Mouse (Mus musculus): ENCODE data around the gene Ankrd13a. TPM values are rescaled to one million over a fixed set of nuclear protein-coding genes. Genes with fewer than 3 reads are reported as not detected.
"Not testable (repeated sequence)": the region's sequence is repeated elsewhere in the genome, so short reads cannot be mapped to it uniquely, and the experiment has no call there.

The Ankrd13a gene
- polyA plus RNA-seq, 1 experiment from 2014 or later, result 11.9 TPM

DNA sequence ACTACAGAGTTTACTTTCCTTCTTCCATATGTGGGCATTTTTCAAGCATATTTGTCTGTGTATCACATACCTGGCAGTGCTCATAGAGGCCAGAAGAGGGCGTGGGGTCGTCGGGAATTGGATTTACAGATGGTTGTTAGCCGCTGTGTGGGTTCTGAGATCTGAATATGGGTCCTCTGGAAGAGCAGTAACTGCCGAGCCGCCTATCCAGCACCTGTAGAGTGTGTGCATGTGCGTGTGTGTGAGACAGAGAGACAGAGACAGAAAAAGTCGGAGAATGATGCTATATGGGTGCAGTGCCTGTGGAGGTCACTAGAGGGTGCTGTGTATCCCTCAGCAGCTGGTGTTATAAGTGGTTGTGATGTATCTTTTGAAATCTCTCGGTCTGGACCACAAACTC lies 49.7 kb downstream of the Ankrd13a start:
- Histone ChIP-seq H3K4me2 (ENCODE audit: low read length) (no peak overlapping the region), H3K4me1 (ENCODE audit: control insufficient read depth, insufficient read depth, low read depth, low read length) (peaks cover 4% of the 10 kb centered on the region), H3K36me3 (ENCODE audit: control insufficient read depth, insufficient read depth, low read length) (peaks cover 3% of the 10 kb centered on the region; the same call in 1 of the 2 replicates), H3K27me3 (replicated peaks; ENCODE audit: control insufficient read depth, insufficient read depth, low read length) (no peaks in the 10 kb centered on the region), H3K9ac (ENCODE audit: low read depth, low read length) (no peak overlapping the region), H3K4me3 (ENCODE audit: low read length) (no peak overlapping the region; the same call in 1 of the 2 replicates), H3K9me3 (ENCODE audit: control insufficient read depth, low read length) (no peaks in the 10 kb centered on the region), H3K27ac (ENCODE audit: low read depth, low read length) (no peak overlapping the region)
- no peak for ATAC-seq
- 13% methylated on average over 9 of the region's 9 CpGs for WGBS

DNA sequence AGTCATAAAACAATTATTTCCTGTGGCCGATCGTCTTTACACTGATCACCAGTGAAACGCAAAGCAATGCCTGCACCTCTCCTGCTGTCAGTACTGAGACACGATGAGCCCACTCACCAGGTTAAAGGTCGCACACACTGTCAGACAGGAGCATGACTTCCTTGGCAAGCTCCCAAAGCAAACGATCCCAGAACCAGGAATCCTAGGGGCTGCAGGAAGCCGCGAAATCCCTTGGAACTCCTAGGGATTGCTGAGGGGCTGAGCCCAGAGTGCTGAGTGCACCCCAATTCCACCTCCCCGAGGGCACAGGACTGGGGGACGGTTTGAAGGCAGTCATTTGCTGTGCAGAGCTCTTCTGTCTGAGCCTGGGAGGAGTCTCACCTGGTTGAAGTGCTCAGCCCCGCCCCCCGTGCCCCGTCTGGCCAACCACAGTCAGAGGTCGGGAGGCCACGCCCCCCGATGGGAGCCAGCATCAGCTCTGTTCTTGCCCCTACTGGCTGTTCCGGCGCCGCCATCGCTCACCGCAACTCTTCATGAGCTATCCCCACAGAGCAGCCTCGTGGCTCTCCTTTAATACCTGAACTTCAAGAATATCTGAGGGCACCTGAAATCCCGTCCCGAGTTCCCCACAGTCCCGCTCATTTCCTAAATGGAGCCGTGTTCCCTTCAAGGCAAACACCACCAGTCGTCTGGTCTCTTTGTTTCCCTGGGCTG lies 51.7 kb downstream of the Ankrd13a start:
- no peaks in the 10 kb centered on the region for H3K36me3 ChIP-seq (ENCODE audit: control insufficient read depth, insufficient read depth, low read length)
- H3K9ac ChIP-seq (ENCODE audit: low read depth, low read length), result peak overlapping the region; percentile 55
- H3K27me3 ChIP-seq (replicated peaks; ENCODE audit: control insufficient read depth, insufficient read depth, low read length), result no peaks in the 10 kb centered on the region
- peak; percentile 78 for ATAC-seq
- WGBS, result 8% methylated on average over 26 of the region's 27 CpGs
- H3K27ac ChIP-seq (ENCODE audit: low read depth, low read length), result peak overlapping the region; percentile 68
- H3K4me3 ChIP-seq (ENCODE audit: low read length), result peak overlapping the region; percentile 41
- H3K4me2 ChIP-seq (ENCODE audit: low read length), result peak overlapping the region; percentile 76
- H3K9me3 ChIP-seq (ENCODE audit: control insufficient read depth, low read length), result no peaks in the 10 kb centered on the region
- H3K4me1 ChIP-seq (ENCODE audit: control insufficient read depth, insufficient read depth, low read depth, low read length), result peaks cover 4% of the 10 kb centered on the region

DNA sequence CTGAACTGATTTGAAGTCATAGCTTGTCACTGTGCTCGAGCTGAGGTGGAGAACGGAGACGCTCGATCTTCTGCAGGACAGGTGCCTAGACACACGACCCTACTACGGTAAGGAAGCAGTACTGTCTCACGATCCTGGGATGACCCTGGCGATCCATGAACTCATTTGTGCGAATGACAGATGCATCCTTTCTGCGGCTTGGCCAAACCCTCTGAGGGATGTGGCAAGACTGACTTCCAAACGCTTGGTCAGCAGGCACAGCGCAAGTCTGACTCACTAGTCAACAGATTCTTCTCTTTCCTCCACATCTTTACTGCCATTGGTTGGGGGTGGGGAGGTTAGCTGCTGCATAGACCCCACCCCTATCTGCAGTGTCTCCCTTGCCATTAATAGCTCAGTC lies 53.0 kb downstream of the Ankrd13a start:
- Histone ChIP-seq H3K27ac (ENCODE audit: low read depth, low read length) (no peak overlapping the region), H3K4me3 (ENCODE audit: low read length) (no peak overlapping the region), H3K4me2 (ENCODE audit: low read length) (no peak overlapping the region), H3K27me3 (replicated peaks; ENCODE audit: control insufficient read depth, insufficient read depth, low read length) (no peaks in the 10 kb centered on the region), H3K4me1 (ENCODE audit: control insufficient read depth, insufficient read depth, low read depth, low read length) (peaks cover 4% of the 10 kb centered on the region), H3K9me3 (ENCODE audit: control insufficient read depth, low read length) (no peaks in the 10 kb centered on the region), H3K36me3 (ENCODE audit: control insufficient read depth, insufficient read depth, low read length) (no peaks in the 10 kb centered on the region), H3K9ac (ENCODE audit: low read depth, low read length) (no peak overlapping the region)
- no peak for ATAC-seq
- WGBS, result 93% methylated on average over 12 of the region's 12 CpGs

DNA sequence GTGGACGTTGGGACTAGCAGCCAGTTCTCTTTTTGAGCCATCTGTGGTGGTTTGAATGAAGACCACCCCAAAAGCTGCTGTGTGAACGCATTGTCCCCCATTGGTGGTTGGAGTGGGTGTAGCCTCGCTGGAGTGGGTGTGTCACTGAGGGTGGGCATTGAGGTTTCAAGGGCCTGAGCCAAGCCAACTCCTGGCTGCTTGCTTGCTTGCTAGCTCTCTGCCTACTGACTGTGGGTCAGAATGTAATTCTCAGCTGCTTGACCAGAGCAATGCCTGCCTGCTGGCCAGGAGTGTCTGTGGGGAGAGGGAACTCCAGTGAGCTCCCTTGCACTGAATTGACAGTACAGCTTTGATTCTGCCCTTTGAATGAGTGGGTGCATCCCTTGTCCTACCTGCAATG lies 55.3 kb downstream of the Ankrd13a start:
- Histone ChIP-seq H3K36me3 (ENCODE audit: control insufficient read depth, insufficient read depth, low read length) (no peaks in the 10 kb centered on the region), H3K9me3 (ENCODE audit: control insufficient read depth, low read length) (no peaks in the 10 kb centered on the region), H3K4me1 (ENCODE audit: control insufficient read depth, insufficient read depth, low read depth, low read length) (peaks cover 4% of the 10 kb centered on the region), H3K4me3 (ENCODE audit: low read length) (no peak overlapping the region), H3K9ac (ENCODE audit: low read depth, low read length) (no peak overlapping the region), H3K27ac (ENCODE audit: low read depth, low read length) (no peak overlapping the region), H3K4me2 (ENCODE audit: low read length) (no peak overlapping the region), H3K27me3 (replicated peaks; ENCODE audit: control insufficient read depth, insufficient read depth, low read length) (no peaks in the 10 kb centered on the region)
- WGBS, result 60% methylated on average over 3 of the region's 3 CpGs
- no peak for ATAC-seq

DNA sequence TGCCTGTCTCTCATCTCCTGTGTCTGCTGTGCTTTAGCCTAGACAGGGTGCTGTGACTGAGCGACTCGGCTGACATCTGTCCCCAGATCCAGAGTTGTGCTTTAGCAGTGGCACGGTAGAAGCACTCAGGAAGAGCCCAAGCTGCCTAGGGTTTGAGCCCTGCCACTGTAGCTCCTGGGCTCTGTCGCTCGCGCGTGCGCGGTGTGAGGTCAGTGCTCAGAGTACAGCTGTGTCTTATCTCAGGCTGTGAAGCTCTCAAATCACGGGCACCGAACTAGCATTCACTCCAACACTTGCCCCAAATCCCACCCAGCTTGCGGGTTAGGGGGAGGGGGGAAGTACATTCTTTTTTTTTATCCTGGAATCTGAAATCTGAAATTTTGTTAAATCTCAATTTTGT lies 62.4 kb downstream of the Ankrd13a start:
- WGBS, result 72% methylated on average over 12 of the region's 12 CpGs
- H3K9me3 ChIP-seq (ENCODE audit: control insufficient read depth, low read length), result no peaks in the 10 kb centered on the region
- no peak overlapping the region for H3K4me3 ChIP-seq (ENCODE audit: low read length)
- H3K4me1 ChIP-seq (ENCODE audit: control insufficient read depth, insufficient read depth, low read depth, low read length), result no peaks in the 10 kb centered on the region
- H3K36me3 ChIP-seq (ENCODE audit: control insufficient read depth, insufficient read depth, low read length), result no peaks in the 10 kb centered on the region
- no peaks in the 10 kb centered on the region for H3K27me3 ChIP-seq (replicated peaks; ENCODE audit: control insufficient read depth, insufficient read depth, low read length)
- no peak for ATAC-seq
- no peak overlapping the region for H3K4me2 ChIP-seq (ENCODE audit: low read length)
- H3K9ac ChIP-seq (ENCODE audit: low read depth, low read length), result no peak overlapping the region
- H3K27ac ChIP-seq (ENCODE audit: low read depth, low read length), result no peak overlapping the region

- ATAC-seq; H3K4me2 ChIP-seq (ENCODE audit: low read length); H3K4me3 ChIP-seq (ENCODE audit: low read length); H3K4me1 ChIP-seq (ENCODE audit: control insufficient read depth, insufficient read depth, low read depth, low read length); H3K27me3 ChIP-seq (replicated peaks; ENCODE audit: control insufficient read depth, insufficient read depth, low read length); H3K9ac ChIP-seq (ENCODE audit: low read depth, low read length); H3K9me3 ChIP-seq (ENCODE audit: control insufficient read depth, low read length); H3K27ac ChIP-seq (ENCODE audit: low read depth, low read length); H3K36me3 ChIP-seq (ENCODE audit: control insufficient read depth, insufficient read depth, low read length): not testable (repeated sequence)
- 77% methylated on average over 5 of the region's 5 CpGs for WGBS
Observed at GRCm38 (mm10) chr5:114840481-114840880, 66.0 kb downstream of the Ankrd13a start.

GRCm38 (mm10) chr5:114842155-114842554 lies 67.7 kb downstream of the Ankrd13a start:
- not testable (repeated sequence) for H3K4me2 ChIP-seq (ENCODE audit: low read length); H3K27me3 ChIP-seq (replicated peaks; ENCODE audit: control insufficient read depth, insufficient read depth, low read length); ATAC-seq; H3K36me3 ChIP-seq (ENCODE audit: control insufficient read depth, insufficient read depth, low read length); H3K27ac ChIP-seq (ENCODE audit: low read depth, low read length); H3K9ac ChIP-seq (ENCODE audit: low read depth, low read length); H3K9me3 ChIP-seq (ENCODE audit: control insufficient read depth, low read length); H3K4me1 ChIP-seq (ENCODE audit: control insufficient read depth, insufficient read depth, low read depth, low read length); H3K4me3 ChIP-seq (ENCODE audit: low read length)
- 36% methylated on average over 3 of the region's 3 CpGs for WGBS

- Histone ChIP-seq H3K4me1 (ENCODE audit: control insufficient read depth, insufficient read depth, low read depth, low read length) (peaks cover 2% of the 10 kb centered on the region; the same call in 1 of the 2 replicates), H3K27ac (ENCODE audit: low read depth, low read length) (no peak overlapping the region)
Observed at GRCm38 (mm10) chr5:114842674-114843073, 68.2 kb downstream of the Ankrd13a start.

DNA sequence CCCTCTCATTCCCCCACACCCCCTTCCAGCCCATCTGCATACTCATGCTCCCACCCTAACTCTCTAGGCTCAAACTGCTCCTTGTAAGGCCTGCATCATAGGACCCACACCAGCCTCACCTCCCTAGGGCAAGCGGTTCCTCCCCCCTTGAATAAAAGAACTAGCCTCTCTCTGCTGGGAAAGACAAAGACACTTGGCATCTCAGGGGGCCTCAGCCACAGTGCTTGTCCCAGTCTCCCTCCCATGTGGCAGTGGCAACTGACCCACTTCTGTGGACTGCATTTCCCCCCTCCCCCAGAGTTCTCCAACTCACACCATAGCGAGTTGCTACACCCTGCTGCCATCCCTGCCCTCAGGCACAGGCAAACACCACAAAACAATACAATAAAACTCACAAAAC lies 69.9 kb downstream of the Ankrd13a start:
- not testable (repeated sequence) for H3K36me3 ChIP-seq (ENCODE audit: control insufficient read depth, insufficient read depth, low read length); ATAC-seq; H3K4me3 ChIP-seq (ENCODE audit: low read length); H3K9ac ChIP-seq (ENCODE audit: low read depth, low read length); H3K4me1 ChIP-seq (ENCODE audit: control insufficient read depth, insufficient read depth, low read depth, low read length); H3K9me3 ChIP-seq (ENCODE audit: control insufficient read depth, low read length); H3K27ac ChIP-seq (ENCODE audit: low read depth, low read length); H3K4me2 ChIP-seq (ENCODE audit: low read length); H3K27me3 ChIP-seq (replicated peaks; ENCODE audit: control insufficient read depth, insufficient read depth, low read length)
- 39% methylated on average over 2 of the region's 2 CpGs for WGBS

More at GRCm38 (mm10) chr5:114842674-114843073, 68.2 kb downstream of the Ankrd13a start:
- Histone ChIP-seq H3K27me3 (replicated peaks; ENCODE audit: control insufficient read depth, insufficient read depth, low read length) (no peaks in the 10 kb centered on the region), H3K9me3 (ENCODE audit: control insufficient read depth, low read length) (no peaks in the 10 kb centered on the region), H3K4me3 (ENCODE audit: low read length) (no peak overlapping the region), H3K36me3 (ENCODE audit: control insufficient read depth, insufficient read depth, low read length) (no peaks in the 10 kb centered on the region), H3K4me2 (ENCODE audit: low read length) (no peak overlapping the region), H3K9ac (ENCODE audit: low read depth, low read length) (no peak overlapping the region)
- WGBS, result 64% methylated on average over 5 of the region's 5 CpGs
- no peak for ATAC-seq

Measured in hindbrain, embryonic 16.5 days (tissue).